Mouse (Mus musculus) liver, embryonic 14.5 days (tissue): ENCODE data around the gene Aph1b. TPM values are rescaled to one million over a fixed set of nuclear protein-coding genes. Genes with fewer than 3 reads are reported as not detected.

Experiments used
- ATAC-seq: fragments of 200-750 bp; cut with Nextera tagmentation; 2 replicates; pipeline ENCODE4 v1.8.0; 2017; ENCODE audit warnings: moderate number of reproducible peaks, mild to moderate bottlenecking, moderate library complexity; ENCODE audit not compliant: insufficient read depth
- DNase-seq, 3 experiments: peaks; one replicate each; pipeline ENCODE4 v3.0.0-alpha.2; 2012 to 2013; ENCODE audit warnings: low read depth in 3 of 3, low spot score in 3 of 3
- H3K27ac ChIP-seq: fragments of 300-500 bp; sonication (generic); 2 replicates; pipeline ENCODE4 v1.5.1; 2014; ENCODE audit warnings: moderate library complexity, mild to moderate bottlenecking, control low read depth, inconsistent platforms
- H3K27me3 ChIP-seq: fragments of 300-500 bp; sonication (generic); 2 replicates; pipeline ENCODE4 v1.6.1; 2014; ENCODE audit warnings: mild to moderate bottlenecking, low read length, moderate library complexity; ENCODE audit not compliant: control insufficient read depth, insufficient read depth
- H3K36me3 ChIP-seq: fragments of 300-500 bp; sonication (generic); replicated peaks from 2 replicates; pipeline ENCODE4 v1.6.1; 2014; ENCODE audit warnings: low read depth; ENCODE audit not compliant: control insufficient read depth, insufficient read depth
- H3K4me1 ChIP-seq, 2 experiments: fragments of 200-500 bp in 1 of 2; fragments of 300-500 bp in 1 of 2; sonication (generic) in 1 of 2; replicated peaks; 2 replicates each; pipeline ENCODE4 v1.6.1; 2012 to 2014; ENCODE audit warnings: antibody characterized with exemption in 1 of 2, inconsistent platforms in 1 of 2, low read length in 1 of 2; ENCODE audit not compliant: control insufficient read depth in 2 of 2, insufficient read depth in 2 of 2
- H3K4me2 ChIP-seq: fragments of 300-500 bp; sonication (generic); 2 replicates; pipeline ENCODE4 v1.6.1; 2014; ENCODE audit warnings: low read depth, mild to moderate bottlenecking, control low read depth, moderate library complexity
- H3K4me3 ChIP-seq, 2 experiments: fragments of 200-500 bp in 1 of 2; fragments of 300-500 bp in 1 of 2; sonication (generic) in 1 of 2; 2 replicates each; pipeline ENCODE4 v1.5.1; 2012 to 2014; ENCODE audit warnings: low read depth in 2 of 2, low read length in 2 of 2, mild to moderate bottlenecking in 2 of 2, control low read depth in 1 of 2, inconsistent platforms in 1 of 2, moderate library complexity in 1 of 2; ENCODE audit not compliant: insufficient read depth in 1 of 2
- H3K9ac ChIP-seq: fragments of 300-500 bp; sonication (generic); replicated peaks from 2 replicates; pipeline ENCODE4 v1.6.1; 2014; ENCODE audit warnings: mild to moderate bottlenecking, control low read depth, moderate library complexity
- H3K9me3 ChIP-seq: fragments of 300-500 bp; sonication (generic); 2 replicates; pipeline ENCODE4 v1.6.1; 2016; ENCODE audit warnings: low read length, mixed read lengths; ENCODE audit not compliant: control insufficient read depth
- CTCF ChIP-seq: IDR thresholded peaks from 2 replicates; pipeline ENCODE4 v1.5.1; 2016; ENCODE audit warnings: antibody characterized with exemption, low read depth, control low read depth
- EP300 ChIP-seq: IDR thresholded peaks from 2 replicates; pipeline ENCODE4 v1.6.1; 2016; ENCODE audit warnings: antibody characterized with exemption, low read depth
- WGBS: fragments of 180-500 bp; shearing (Covaris S2); extraction: QIAGEN DNeasy Blood & Tissue Kit; methylation state at CpG from one replicate; pipeline ENCODE4 v1.1.7; 2014; ENCODE audit not compliant: insufficient replicate concordance; 5-methylcytosine and 5-hydroxymethylcytosine counted together
- polyA plus RNA-seq, 2 experiments: library from polyadenylated mRNA; depleted of rRNA in 1 of 2; stranded (reverse) in 1 of 2; unstranded in 1 of 2; fragments of >200 nt; fragmentation: Nextera tagmentation in 1 of 2; extraction: Ambion mirVana in 1 of 2; gene quantifications; 2 replicates each; pipeline versions ENCODE4 v1.2.1 to v1.2.3; 2012 to 2014

Gene Aph1b
- polyA plus RNA-seq (2012; rRNA removed) (0.32 and 0.46 TPM in 2 replicates), polyA plus RNA-seq (2014; fragmentation: Nextera tagmentation; extraction: Ambion mirVana) (1.3 and 1.5 TPM in 2 replicates)

GRCm38 (mm10) chr9:66795464-66796324 lies at the start of gene Aph1b:
Aph1b (minus strand) TSS chr9:66795490.
- Histone ChIP-seq H3K27me3 (peaks cover 15% of the 10 kb centered on the region), H3K4me3 (peak within 1 kb of the TSS; percentile 54 to 72), H3K27ac (no peak within 1 kb of the TSS), H3K4me2 (peak within 1 kb of the TSS; percentile 74), H3K36me3 (no peaks in the 10 kb centered on the region), H3K4me1 (peaks cover 4 to 6% of the 10 kb centered on the region in 2 experiments), H3K9me3 (no peaks in the 10 kb centered on the region), H3K9ac (no peak within 1 kb of the TSS; the same call in 1 of the 2 replicates)
- DNase-seq (peak; percentile 97 to 98 (median 97)), ATAC-seq (peak; percentile 97)
- 0% methylated on average over 42 of the region's 42 CpGs for WGBS
- TF ChIP-seq EP300 (no peak), CTCF (peak; percentile 14; the same call in 1 of the 2 replicates)

GRCm38 (mm10) chr9:66835097-66835480 lies 39.8 kb upstream of the Aph1b start:
- Histone ChIP-seq H3K4me3 (peak overlapping the region; percentile 56 to 58), H3K27me3 (no peaks in the 10 kb centered on the region; the same call in 1 of the 2 replicates), H3K36me3 (no peaks in the 10 kb centered on the region), H3K9me3 (no peaks in the 10 kb centered on the region), H3K4me2 (peak overlapping the region; percentile 95), H3K9ac (peak overlapping the region; percentile 59; the same call in 1 of the 2 replicates), H3K27ac (no peak overlapping the region), H3K4me1 (peaks cover 4 to 11% of the 10 kb centered on the region in 2 experiments; a peak in 3 of 4 replicates)
- TF ChIP-seq CTCF (peak; percentile 32; the same call in 1 of the 2 replicates), EP300 (no peak)
- peak; percentile 49 for ATAC-seq
- peak in 1 of 3 experiments; percentile 31 for DNase-seq
- under 1% methylated on average over 24 of the region's 24 CpGs for whole genome bisulfite sequencing

- WGBS: under 1% methylated on average over 58 of the region's 58 CpGs
These were observed 39.2 kb upstream of the Aph1b start, which contains the start of gene Aph1c for GRCm38 (mm10) chr9:66834318-66835096. Aph1c (minus strand) TSS chr9:66834726.

GRCm38 (mm10) chr9:66833851-66834250 lies 38.6 kb upstream of the Aph1b start:
- DNase-seq (no peak), ATAC-seq (no peak)
- Histone ChIP-seq H3K36me3 (no peaks in the 10 kb centered on the region), H3K4me3 (peak overlapping the region; percentile 58), H3K9ac (no peak overlapping the region), H3K4me1 (peaks cover 4 to 11% of the 10 kb centered on the region in 2 experiments; a peak in 3 of 4 replicates), H3K27ac (no peak overlapping the region), H3K4me2 (peak overlapping the region; percentile 95), H3K27me3 (no peaks in the 10 kb centered on the region; the same call in 1 of the 2 replicates), H3K9me3 (no peaks in the 10 kb centered on the region)
- TF ChIP-seq CTCF (no peak), EP300 (no peak)
- 43% methylated on average over 7 of the region's 7 CpGs for WGBS

More at GRCm38 (mm10) chr9:66834318-66835096, 39.2 kb upstream of the Aph1b start, which contains the start of gene Aph1c:
- H3K9me3 ChIP-seq: no peaks in the 10 kb centered on the region
- H3K27ac ChIP-seq: no peak within 1 kb of the TSS
- DNase-seq (peak; percentile 99), ATAC-seq (peak; percentile 99)
- peaks cover 4 to 11% of the 10 kb centered on the region in 2 experiments; a peak in 3 of 4 replicates for H3K4me1 ChIP-seq
- peak within 1 kb of the TSS; percentile 59; the same call in 1 of the 2 replicates for H3K9ac ChIP-seq
- H3K4me2 ChIP-seq: peak within 1 kb of the TSS; percentile 95
- TF ChIP-seq CTCF (peak; percentile 16; the same call in 1 of the 2 replicates), EP300 (no peak)
- no peaks in the 10 kb centered on the region; the same call in 1 of the 2 replicates for H3K27me3 ChIP-seq
- no peaks in the 10 kb centered on the region for H3K36me3 ChIP-seq
- peak within 1 kb of the TSS; percentile 58 for H3K4me3 ChIP-seq
